Mouse (Mus musculus) liver, embryonic 14.5 days (tissue): ENCODE measurements around the gene 1600002K03Rik.

Experiments
- CTCF ChIP-seq: IDR thresholded peaks from 2 replicates; pipeline ENCODE4 v1.5.1; 2016; ENCODE audit warnings: antibody characterized with exemption, low read depth, control low read depth
- EP300 ChIP-seq: IDR thresholded peaks from 2 replicates; pipeline ENCODE4 v1.6.1; 2016; ENCODE audit warnings: antibody characterized with exemption, low read depth

DNA sequence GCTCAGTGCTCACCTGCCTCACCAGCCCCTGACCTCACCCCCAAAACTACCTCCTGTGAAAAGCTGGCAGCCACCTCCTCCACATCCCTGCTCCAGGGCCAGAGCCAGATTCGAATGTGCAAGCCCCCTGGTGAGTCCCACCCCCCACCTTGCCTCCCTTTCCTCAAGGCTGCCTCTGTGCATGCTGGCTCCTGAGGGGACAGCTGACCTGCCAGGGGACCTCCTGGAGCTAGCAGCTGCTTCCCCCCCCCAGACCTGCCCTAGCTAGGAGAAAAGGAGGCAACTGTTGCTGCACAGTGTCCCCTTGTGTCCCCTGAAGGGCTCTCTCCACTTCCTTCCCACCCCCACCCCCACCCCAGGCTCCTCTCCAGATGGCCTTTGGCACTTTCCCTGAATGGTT is 17.5 kb upstream of the 1600002K03Rik start:
- TF ChIP-seq CTCF, result no peak
- TF ChIP-seq EP300, result no peak
